Mouse (Mus musculus) bone marrow macrophage, adult 2 months (primary cell): Measurements from ENCODE around the gene Tmem259. TPM values are rescaled to one million over a fixed set of nuclear protein-coding genes. Genes with fewer than 3 reads are reported as not detected.

Source experiments
- H3K27ac ChIP-seq: 2 replicates; pipeline ENCODE4 v1.5.1; 2012; ENCODE audit warnings: low read depth, low read length; ENCODE audit not compliant: insufficient read depth
- H3K4me1 ChIP-seq: 2 replicates; pipeline ENCODE4 v1.6.1; 2012; ENCODE audit warnings: low read length; ENCODE audit not compliant: control insufficient read depth, insufficient read depth
- H3K4me3 ChIP-seq: 2 replicates; pipeline ENCODE4 v1.5.1; 2012; ENCODE audit warnings: mild to moderate bottlenecking, low read length, moderate library complexity; ENCODE audit not compliant: insufficient read depth
- CTCF ChIP-seq: IDR thresholded peaks from 2 replicates; pipeline ENCODE4 v1.5.1; 2012; ENCODE audit warnings: low read depth, mild to moderate bottlenecking, low read length, moderate library complexity
- POLR2A ChIP-seq: IDR thresholded peaks from 2 replicates; pipeline ENCODE4 v1.6.1; 2012; ENCODE audit warnings: mild to moderate bottlenecking, low read depth, low read length, borderline replicate concordance
- polyA plus RNA-seq: library from polyadenylated mRNA; stranded (reverse); fragments of >200 nt; gene quantifications from 2 replicates; pipeline ENCODE4 v1.2.4, GENCODE M21; 2012; ENCODE audit not compliant: missing spikeins, insufficient read depth, insufficient read length

Gene Tmem259
- polyA plus RNA-seq, 1 experiment: 101 TPM

DNA sequence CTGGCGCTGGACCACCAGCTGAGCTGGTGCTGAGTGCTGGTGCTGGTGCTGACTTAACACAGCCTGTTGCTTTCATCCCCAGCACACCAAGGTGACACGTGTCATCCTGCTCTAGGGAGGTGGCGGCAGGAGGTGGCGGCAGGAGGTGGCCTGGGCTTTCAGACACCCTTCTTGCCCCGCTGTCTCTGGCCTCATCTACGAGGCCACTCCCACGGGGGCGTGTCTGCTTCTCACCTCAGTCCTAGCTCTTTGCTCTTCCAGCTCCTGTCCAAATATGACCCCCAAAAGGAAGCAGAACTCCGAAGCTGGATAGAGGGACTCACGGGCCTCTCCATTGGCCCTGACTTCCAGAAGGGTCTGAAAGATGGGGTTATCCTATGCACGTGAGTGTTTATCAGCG, 7.0 kb upstream of the Tmem259 start:
- peaks cover 28% of the 10 kb centered on the region for H3K4me1 ChIP-seq
- H3K4me3 ChIP-seq: no peak overlapping the region
- no peak for TF ChIP-seq POLR2A
- no peak for TF ChIP-seq CTCF
- H3K27ac ChIP-seq: no peak overlapping the region

DNA sequence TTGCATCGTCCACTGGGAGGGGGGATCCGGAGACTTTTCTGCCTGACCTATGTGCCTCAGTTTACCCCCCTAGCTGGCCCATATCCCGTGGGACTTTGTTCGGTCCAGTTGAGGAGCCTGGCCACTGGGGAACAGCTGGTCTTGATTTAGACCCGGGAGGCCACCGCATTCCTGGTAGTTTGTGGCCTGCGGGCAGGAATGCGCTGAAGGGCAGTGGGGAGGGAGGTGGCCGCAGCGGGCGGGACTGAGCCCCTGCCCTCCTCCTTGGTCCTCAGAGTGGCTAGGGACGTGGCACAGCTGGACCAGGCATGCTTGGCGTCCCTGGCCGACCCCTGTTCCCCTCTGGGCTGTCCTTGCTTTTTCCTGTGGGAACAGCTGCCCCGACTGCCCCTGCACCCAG, 5.7 kb upstream of the Tmem259 start:
- no peak for TF ChIP-seq POLR2A
- TF ChIP-seq CTCF: no peak
- H3K4me1 ChIP-seq: peaks cover 18% of the 10 kb centered on the region
- no peak overlapping the region for H3K4me3 ChIP-seq
- no peak overlapping the region for H3K27ac ChIP-seq

DNA sequence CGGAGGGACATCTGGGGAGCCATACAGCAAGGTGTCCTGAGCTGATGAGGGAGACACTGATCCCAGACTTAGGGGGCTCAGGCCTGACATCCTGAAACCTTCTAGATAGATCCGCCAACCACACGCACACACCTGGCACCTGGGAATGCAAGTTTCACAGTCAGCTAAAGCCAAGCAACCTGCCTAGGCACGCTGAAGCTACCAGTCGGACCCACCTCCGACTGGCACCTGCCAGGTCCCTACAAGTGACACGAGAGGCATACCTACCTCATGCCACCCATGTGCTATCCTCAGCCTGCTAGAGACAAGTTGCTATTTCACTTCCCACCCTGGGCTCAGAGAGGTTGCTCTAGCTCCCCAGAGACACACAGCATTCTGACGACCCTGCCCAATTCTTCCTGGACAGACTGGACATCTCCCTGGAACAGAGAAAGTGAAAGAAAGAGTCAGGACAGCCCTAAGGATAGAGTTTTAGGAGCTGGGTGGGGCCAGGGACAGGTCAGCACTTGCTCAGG, 5.2 kb upstream of the Tmem259 start:
- H3K4me1 ChIP-seq: peaks cover 14% of the 10 kb centered on the region

DNA sequence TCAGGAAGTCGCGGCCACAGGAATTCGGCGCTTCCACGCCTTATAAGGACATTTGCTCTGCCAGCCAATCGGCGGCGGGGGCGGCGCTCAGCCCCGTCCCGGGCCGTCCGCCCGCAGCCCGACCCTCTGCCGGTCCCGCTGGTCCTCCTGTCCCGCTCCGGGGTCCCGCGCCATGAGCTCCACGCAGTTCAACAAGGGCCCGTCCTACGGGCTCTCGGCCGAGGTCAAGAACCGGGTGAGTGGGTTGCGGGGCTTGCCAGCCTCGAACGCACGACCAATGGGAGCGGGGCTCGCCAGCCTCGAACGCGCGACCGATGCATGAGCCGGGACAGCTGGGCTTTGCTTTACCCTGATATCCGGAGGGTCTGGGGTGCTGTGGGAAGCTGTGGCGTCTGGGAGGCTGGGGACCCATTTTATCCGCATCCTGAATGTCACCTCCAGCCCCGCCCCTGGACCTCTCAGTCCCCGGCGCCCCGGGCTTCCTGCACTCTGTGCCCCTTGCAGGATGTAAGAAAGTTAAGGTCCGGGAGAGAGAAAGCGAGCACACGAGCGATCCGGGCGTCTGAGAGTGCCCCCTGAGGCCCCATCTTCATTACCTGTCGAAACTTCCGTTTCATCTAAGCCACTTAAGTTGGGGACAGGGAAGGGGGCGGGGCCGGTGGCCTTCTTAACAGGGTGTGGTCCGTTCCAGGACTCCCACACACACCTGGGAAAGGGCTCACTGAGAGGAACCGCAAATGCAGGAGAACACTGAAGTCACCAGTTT, 4.6 kb upstream of the Tmem259 start, which contains the start of gene Cnn2:
Gene Cnn2, plus strand, starts transcription at position 79 of the 766 bp plus-strand sequence.
- peak within 1 kb of the TSS; percentile 38 for H3K4me3 ChIP-seq
- H3K4me1 ChIP-seq: peaks cover 10% of the 10 kb centered on the region
- TF ChIP-seq POLR2A (no peak), CTCF (no peak)
- H3K27ac ChIP-seq: no peak within 1 kb of the TSS

More for the DNA sequence above, 5.2 kb upstream of the Tmem259 start:
- no peak for TF ChIP-seq CTCF
- Histone ChIP-seq H3K4me3 (no peak overlapping the region), H3K27ac (no peak overlapping the region)

DNA sequence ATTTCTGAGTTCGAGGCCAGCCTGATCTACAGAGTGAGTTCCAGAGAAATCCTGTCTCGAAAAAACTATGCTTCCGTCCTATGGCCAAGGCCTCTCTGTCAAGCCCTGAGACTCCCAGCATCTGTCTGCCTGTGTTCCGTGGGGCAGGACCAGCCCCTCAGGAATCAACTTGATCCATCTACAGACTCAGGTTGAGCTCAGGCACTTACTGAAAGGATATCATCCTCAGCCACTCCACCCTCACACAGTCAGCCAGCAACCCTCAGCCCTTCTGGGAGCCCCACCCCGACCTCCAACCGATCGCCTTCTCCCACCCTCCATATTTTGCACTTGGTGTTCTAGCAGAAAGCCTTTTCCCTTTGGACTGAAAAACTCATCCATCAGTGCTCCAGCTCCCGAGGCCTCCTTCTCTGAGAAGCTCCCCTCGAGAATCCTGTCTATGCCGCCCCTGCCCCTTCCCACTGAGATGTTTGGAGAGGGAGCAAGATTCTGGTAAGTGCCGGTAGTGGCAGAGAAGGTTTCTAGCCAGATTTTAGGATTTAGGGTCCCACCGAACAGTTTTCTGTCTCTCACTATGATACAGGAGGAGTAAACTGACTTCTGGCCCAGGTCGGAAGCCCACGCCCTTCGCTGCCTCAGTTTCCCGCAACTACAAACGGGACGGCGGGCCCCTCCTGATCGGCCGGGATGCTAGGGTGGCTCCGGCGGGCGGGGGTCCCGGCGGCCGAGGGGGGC, 3.8 kb upstream of the Tmem259 start:
- H3K27ac ChIP-seq: no peak overlapping the region
- peaks cover 9% of the 10 kb centered on the region for H3K4me1 ChIP-seq
- TF ChIP-seq CTCF (no peak), POLR2A (no peak)
- no peak overlapping the region for H3K4me3 ChIP-seq

DNA sequence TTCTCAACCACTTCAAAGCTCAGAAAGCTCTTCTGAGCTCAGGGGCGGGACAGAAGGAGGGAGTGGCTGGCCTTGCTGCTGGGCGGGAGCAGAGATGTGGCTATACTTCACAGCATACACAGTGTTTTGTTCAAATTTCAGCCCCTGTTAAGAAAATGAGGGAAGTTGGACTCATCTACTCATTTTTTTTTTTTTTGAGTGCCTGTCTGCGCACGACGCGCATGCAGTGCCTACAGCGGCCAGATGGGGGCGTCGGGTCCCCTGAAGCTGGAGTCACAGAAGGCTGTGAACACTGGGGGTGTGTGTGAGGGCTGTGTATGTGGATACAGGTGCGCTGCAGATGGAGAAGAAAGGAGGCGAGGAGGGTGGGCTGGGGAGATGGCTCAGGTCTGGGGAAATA, 2.8 kb upstream of the Tmem259 start:
- Histone ChIP-seq H3K4me1 (peaks cover 17% of the 10 kb centered on the region), H3K27ac (peak overlapping the region; percentile 86), H3K4me3 (peak overlapping the region; percentile 4; the same call in 1 of the 2 replicates)
- TF ChIP-seq CTCF: peak; percentile 88
- TF ChIP-seq POLR2A: no peak

DNA sequence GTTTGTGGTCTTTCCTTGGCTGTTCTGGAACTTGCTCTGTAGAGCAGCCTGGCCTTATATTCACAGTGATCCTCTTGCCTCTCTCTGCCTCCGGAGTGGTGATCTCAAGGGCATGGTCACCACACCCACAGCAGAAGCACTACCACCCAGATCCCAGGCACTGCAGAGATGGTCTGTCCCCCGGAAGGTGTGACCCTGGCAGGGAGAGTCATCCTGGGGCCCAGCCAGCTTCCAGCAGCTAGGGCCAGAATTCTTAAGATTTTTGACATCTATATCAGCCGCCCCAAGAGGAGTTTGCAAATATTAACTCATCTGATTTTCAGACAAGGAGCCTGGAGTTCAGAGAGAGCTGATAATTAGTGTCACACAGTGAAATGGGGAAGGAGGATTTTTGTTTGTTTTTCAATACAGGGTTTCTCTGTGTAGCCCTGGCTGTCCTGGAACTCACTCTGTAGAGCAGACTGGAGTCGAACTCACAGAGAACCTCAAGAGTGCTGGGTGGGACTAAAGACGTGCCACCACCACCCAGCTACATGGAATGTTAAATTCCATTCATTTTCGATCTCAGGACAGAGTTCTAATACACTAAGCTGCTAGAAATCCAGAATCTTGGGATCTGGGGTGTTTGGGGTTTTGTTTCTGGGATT, 2.2 kb upstream of the Tmem259 start:
- TF ChIP-seq POLR2A: no peak
- TF ChIP-seq CTCF: no peak
- Histone ChIP-seq H3K4me1 (peaks cover 17% of the 10 kb centered on the region), H3K27ac (peak overlapping the region; percentile 86), H3K4me3 (peak overlapping the region; percentile 51)

DNA sequence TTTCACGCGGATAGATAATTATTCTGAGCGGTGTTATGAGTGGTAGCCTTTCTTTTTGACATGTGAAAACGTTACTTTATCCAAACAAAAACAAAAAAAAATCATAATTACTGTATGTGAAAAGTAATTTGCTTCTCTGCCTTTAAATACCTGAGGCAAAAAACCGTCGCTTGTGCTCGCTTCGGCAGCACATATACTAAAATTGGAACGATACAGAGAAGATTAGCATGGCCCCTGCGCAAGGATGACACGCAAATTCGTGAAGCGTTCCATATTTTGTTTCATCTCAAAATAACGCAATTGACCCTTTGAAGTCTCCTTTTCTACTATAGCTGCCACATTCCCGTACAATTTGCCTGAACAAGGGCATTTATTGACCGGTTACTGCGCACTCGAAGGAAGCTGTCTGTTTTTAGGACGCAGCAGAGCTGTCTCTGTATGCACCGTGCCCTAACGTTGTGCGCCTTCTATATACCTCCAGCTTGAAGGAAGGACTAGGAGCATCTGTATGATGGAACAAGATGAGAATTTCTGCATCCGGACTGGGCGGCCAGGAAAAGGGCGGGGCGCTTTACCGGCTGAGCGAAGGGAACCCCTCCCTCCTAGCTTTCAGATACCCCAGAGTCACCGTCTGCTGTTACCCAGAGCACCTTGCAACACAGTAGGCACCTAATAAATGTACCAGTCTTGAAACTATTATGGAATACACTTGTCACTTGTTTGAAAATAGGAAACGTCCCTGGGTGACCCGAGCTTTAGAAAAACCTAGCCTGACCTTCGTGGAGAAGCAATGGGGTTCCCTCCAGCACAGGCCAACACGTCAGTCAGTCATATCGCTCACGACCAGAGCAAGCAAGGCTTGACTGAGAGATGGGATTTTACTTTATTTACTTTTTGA, 1.5 kb upstream of the Tmem259 start:
- Histone ChIP-seq H3K4me1 (peaks cover 17% of the 10 kb centered on the region), H3K27ac (peak overlapping the region; percentile 86), H3K4me3 (peak overlapping the region; percentile 91)
- TF ChIP-seq POLR2A: no peak
- no peak for TF ChIP-seq CTCF

DNA sequence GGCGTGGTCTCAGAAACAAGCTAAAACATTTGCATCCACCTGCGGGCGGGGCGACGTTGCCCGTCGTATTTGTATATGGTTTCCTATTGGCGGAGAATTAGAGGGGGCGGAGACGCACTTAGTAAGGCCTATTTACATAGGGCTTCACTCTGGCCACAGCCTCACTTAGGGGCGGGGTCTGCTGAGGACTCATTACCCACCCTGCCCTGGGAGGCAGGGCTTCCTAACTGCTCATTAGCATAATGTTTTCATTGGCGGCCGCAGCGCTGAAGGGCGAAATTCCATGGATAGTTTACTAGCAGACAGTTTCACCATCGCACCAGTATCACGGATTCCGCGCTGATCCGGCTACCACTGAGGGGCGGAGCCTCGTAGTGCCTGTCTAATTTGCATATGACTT, 741 bp upstream of the Tmem259 start:
- TF ChIP-seq CTCF (no peak), POLR2A (no peak)
- Histone ChIP-seq H3K4me1 (peaks cover 17% of the 10 kb centered on the region), H3K4me3 (peak overlapping the region; percentile 91), H3K27ac (peak overlapping the region; percentile 87)
